Mouse (Mus musculus) forebrain, embryonic 16.5 days (tissue): ENCODE data around the gene N4bp2l1. TPM values are rescaled to one million over a fixed set of nuclear protein-coding genes. Genes with fewer than 3 reads are reported as not detected.
A peak's percentile ranks its signal among the peaks of the same experiment; 100 is the strongest.

Experiments used
- ATAC-seq: fragments of 200-750 bp; cut with Nextera tagmentation; 2 replicates; pipeline ENCODE4 v1.8.0; 2017; ENCODE audit warnings: mild to moderate bottlenecking, moderate library complexity
- H3K27ac ChIP-seq: fragments of 300-500 bp; sonication (generic); 2 replicates; pipeline ENCODE4 v1.5.1; 2014; ENCODE audit warnings: low read length, control low read depth
- H3K27me3 ChIP-seq: fragments of 300-500 bp; sonication (generic); replicated peaks from 2 replicates; pipeline ENCODE4 v1.6.1; 2014; ENCODE audit warnings: low read length; ENCODE audit not compliant: control insufficient read depth, insufficient read depth
- H3K36me3 ChIP-seq: fragments of 300-500 bp; sonication (generic); 2 replicates; pipeline ENCODE4 v1.6.1; 2014; ENCODE audit not compliant: control insufficient read depth, insufficient read depth
- H3K4me1 ChIP-seq: fragments of 300-500 bp; sonication (generic); replicated peaks from 2 replicates; pipeline ENCODE4 v1.6.1; 2014; ENCODE audit warnings: low read length; ENCODE audit not compliant: control insufficient read depth, insufficient read depth
- H3K4me2 ChIP-seq: fragments of 300-500 bp; sonication (generic); 2 replicates; pipeline ENCODE4 v1.6.1; 2014; ENCODE audit warnings: mild to moderate bottlenecking, low read length, control low read depth
- H3K4me3 ChIP-seq: fragments of 300-500 bp; sonication (generic); replicated peaks from 2 replicates; pipeline ENCODE4 v1.5.1; 2014; ENCODE audit warnings: mild to moderate bottlenecking, low read length, control low read depth
- H3K9ac ChIP-seq: fragments of 300-500 bp; sonication (generic); replicated peaks from 2 replicates; pipeline ENCODE4 v1.6.1; 2014; ENCODE audit warnings: low read depth, low read length, control low read depth
- H3K9me3 ChIP-seq: fragments of 300-500 bp; sonication (generic); 2 replicates; pipeline ENCODE4 v1.6.1; 2016; ENCODE audit warnings: low read length; ENCODE audit not compliant: control insufficient read depth
- WGBS: fragments of 180-500 bp; shearing (Covaris S2); extraction: QIAGEN DNeasy Blood & Tissue Kit; methylation state at CpG from one replicate; pipeline ENCODE4 v1.1.7; 2014; 5-methylcytosine and 5-hydroxymethylcytosine counted together
- polyA plus RNA-seq: library from polyadenylated mRNA; unstranded; fragments of >200 nt; fragmentation: Nextera tagmentation; extraction: Ambion mirVana; gene quantifications from 2 replicates; pipeline ENCODE4 v1.2.1, GENCODE M21; 2015

The N4bp2l1 gene
- polyA plus RNA-seq, 1 experiment from 2014 or later = 12.9 TPM

GRCm38 (mm10) chr5:150551637-150552036, 45.4 kb downstream of the N4bp2l1 start:
- no peaks in the 10 kb centered on the region for H3K9me3 ChIP-seq
- no peak overlapping the region for H3K27ac ChIP-seq
- no peak overlapping the region for H3K9ac ChIP-seq
- H3K27me3 ChIP-seq = no peaks in the 10 kb centered on the region
- no peak overlapping the region for H3K4me3 ChIP-seq
- peaks cover 2% of the 10 kb centered on the region for H3K36me3 ChIP-seq
- ATAC-seq = 0 out of 2 replicates have a peak, but pooled peaks have one; percentile 49
- H3K4me1 ChIP-seq = 0 out of 2 replicates have a peak, but pooled peaks cover 2% of the 10 kb centered on the region
- 46% methylated on average over 3 of the region's 3 CpGs for WGBS
- H3K4me2 ChIP-seq = no peak overlapping the region

GRCm38 (mm10) chr5:150543184-150543583, 53.8 kb downstream of the N4bp2l1 start:
- H3K9ac ChIP-seq = no peak overlapping the region
- H3K4me3 ChIP-seq = no peak overlapping the region
- no peak overlapping the region for H3K27ac ChIP-seq
- 0 out of 2 replicates have a peak, but pooled peaks cover 7% of the 10 kb centered on the region for H3K36me3 ChIP-seq
- 87% methylated on average over 2 of the region's 2 CpGs for WGBS
- H3K27me3 ChIP-seq = no peaks in the 10 kb centered on the region
- H3K4me1 ChIP-seq = no peaks in the 10 kb centered on the region
- no peak for ATAC-seq
- H3K4me2 ChIP-seq = no peak overlapping the region
- no peaks in the 10 kb centered on the region for H3K9me3 ChIP-seq

GRCm38 (mm10) chr5:150541302-150541701, 55.7 kb downstream of the N4bp2l1 start:
- no peaks in the 10 kb centered on the region for H3K9me3 ChIP-seq
- no peak overlapping the region for H3K4me2 ChIP-seq
- no peaks in the 10 kb centered on the region for H3K4me1 ChIP-seq
- H3K4me3 ChIP-seq = no peak overlapping the region
- no peak overlapping the region for H3K9ac ChIP-seq
- ATAC-seq = no peak
- H3K27ac ChIP-seq = no peak overlapping the region
- 0 out of 2 replicates have a peak, but pooled peaks cover 7% of the 10 kb centered on the region for H3K36me3 ChIP-seq
- no peaks in the 10 kb centered on the region for H3K27me3 ChIP-seq
- WGBS = 95% methylated on average over 1 of the region's 1 CpGs

DNA sequence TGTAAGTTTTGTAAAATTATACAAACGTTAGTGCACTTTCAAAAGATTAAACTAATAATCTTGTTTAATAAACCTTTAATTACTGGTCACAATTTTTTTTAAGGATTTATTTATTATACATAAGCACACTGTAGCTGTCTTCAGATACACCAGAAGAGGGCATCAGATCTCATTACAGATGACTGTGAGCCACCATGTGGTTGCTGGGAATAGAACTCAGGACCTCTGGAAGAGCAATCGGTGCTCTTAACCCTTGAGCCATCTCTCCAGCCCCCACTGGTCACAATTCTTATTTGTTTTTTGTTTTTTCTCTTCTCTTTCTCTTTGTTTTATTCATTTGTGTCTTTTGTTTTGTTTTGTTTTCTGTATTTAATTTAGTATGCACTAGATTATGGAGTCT, 71.7 kb downstream of the N4bp2l1 start:
- Histone ChIP-seq H3K4me2 (no peak overlapping the region), H3K4me1 (peaks cover 6% of the 10 kb centered on the region), H3K27me3 (no peaks in the 10 kb centered on the region), H3K4me3 (no peak overlapping the region), H3K27ac (no peak overlapping the region), H3K9me3 (no peaks in the 10 kb centered on the region), H3K9ac (no peak overlapping the region), H3K36me3 (no peaks in the 10 kb centered on the region; the same call in 1 of the 2 replicates)
- 88% methylated on average over 2 of the region's 2 CpGs for WGBS
- ATAC-seq = no peak

GRCm38 (mm10) chr5:150522867-150523234, 74.1 kb downstream of the N4bp2l1 start:
- ATAC-seq = no peak; the same call in 1 of the 2 replicates
- Histone ChIP-seq H3K27ac (no peak overlapping the region; the same call in 1 of the 2 replicates), H3K9ac (peak overlapping the region; percentile 84), H3K9me3 (no peaks in the 10 kb centered on the region), H3K4me2 (peak overlapping the region; percentile 48), H3K4me3 (peak overlapping the region; percentile 73), H3K36me3 (no peaks in the 10 kb centered on the region), H3K4me1 (peaks cover 6% of the 10 kb centered on the region), H3K27me3 (no peaks in the 10 kb centered on the region)
- 5% methylated on average over 11 of the region's 11 CpGs for WGBS

DNA sequence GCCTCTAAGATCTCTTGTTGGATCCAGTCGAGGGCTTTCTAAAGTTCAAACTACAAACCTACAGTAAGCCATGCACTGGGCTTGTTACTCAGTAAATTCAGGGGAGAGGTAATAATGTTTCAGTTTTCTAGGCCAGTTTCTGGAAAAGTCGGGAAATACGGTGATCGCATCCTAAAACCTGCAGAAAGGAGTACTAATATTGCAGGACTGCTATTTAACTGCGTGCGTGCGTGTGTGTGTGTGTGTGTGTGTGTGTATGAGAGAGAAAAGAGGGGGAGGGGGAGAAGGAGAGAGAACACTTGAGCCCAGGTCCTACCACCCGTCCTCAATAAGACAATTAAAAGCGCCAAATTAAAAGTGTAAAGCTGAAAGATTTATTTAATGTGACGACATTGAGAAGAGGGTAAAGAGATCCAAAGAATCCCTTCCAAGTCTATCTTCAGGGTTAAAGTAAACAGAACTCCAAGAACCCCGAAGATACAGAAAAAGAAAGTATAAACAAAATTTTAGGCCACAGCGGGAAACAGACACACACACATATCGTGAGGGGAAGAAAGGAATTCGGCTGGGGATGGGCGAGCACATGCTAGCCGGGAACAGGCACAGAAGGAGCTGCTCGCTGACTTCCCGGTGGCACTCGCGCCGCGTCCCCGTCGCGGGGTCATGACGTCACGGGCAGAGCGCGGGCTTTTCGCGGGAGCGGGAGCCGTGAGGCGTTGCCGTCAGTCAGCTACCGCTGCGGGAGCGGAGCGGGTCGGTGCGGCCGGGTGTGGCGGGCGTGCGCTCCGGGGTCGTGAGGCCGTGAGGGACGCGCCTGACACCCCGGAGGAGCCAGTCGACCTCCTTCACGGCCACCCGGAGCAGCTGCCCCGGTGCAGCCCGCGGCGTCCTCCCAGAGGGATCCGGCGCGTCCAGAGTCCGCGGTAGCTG, 74.8 kb downstream of the N4bp2l1 start, which contains the start of gene Brca2:
Gene Brca2, plus strand, starts transcription at position 694 of the 930 bp plus-strand sequence.
- Histone ChIP-seq H3K9me3 (no peaks in the 10 kb centered on the region), H3K36me3 (no peaks in the 10 kb centered on the region), H3K4me3 (peak within 1 kb of the TSS; percentile 73), H3K4me1 (peaks cover 6% of the 10 kb centered on the region), H3K27me3 (no peaks in the 10 kb centered on the region), H3K27ac (peak within 1 kb of the TSS; percentile 67), H3K9ac (peak within 1 kb of the TSS; percentile 84), H3K4me2 (peak within 1 kb of the TSS; percentile 48)
- ATAC-seq = peak; percentile 98
- WGBS = 3% methylated on average over 63 of the region's 63 CpGs

Other genes with a start within 250 kb of the N4bp2l1 start
- gene Zar1l, start 79.0 kb downstream of the N4bp2l1 start, polyA plus RNA-seq = not detected in 2 replicates
- gene Brca2, start 74.6 kb downstream of the N4bp2l1 start, polyA plus RNA-seq = 11.3 and 16.5 TPM in 2 replicates
- 28.9 and 30.3 TPM in 2 replicates for gene N4bp2l2, start 69.0 kb upstream of the N4bp2l1 start, polyA plus RNA-seq
- 32.3 TPM in 2 replicates for gene Pds5b, start 76.6 kb upstream of the N4bp2l1 start, polyA plus RNA-seq